Mouse (Mus musculus) erythroblast, adult 5-6 weeks (primary cell): ENCODE data around the gene Elane. TPM values are rescaled to one million over a fixed set of nuclear protein-coding genes. Genes with fewer than 3 reads are reported as not detected.

Experiments
- ATAC-seq: replicated peaks from 2 replicates; pipeline ENCODE4 v1.8.0; 2016; ENCODE audit warnings: moderate number of reproducible peaks, mild to moderate bottlenecking, moderate TSS enrichment, inconsistent platforms; ENCODE audit not compliant: poor library complexity, low FRiP score, severe bottlenecking
- total RNA-seq, 2 experiments: library from RNA; stranded (forward) in 1 of 2; stranded (reverse) in 1 of 2; fragments of 150-400 nt in 1 of 2; fragments of 200-764, 138-1000 nt in 1 of 2; gene quantifications; 2 replicates each; pipeline versions ENCODE4 v1.2.3 to v1.2.4; 2015 to 2017; ENCODE audit warnings: low replicate concordance in 2 of 2

Elane gene
- total RNA-seq (2015; ENCODE audit: low replicate concordance) (996 and 1,031 TPM in 2 replicates), total RNA-seq (2017; ENCODE audit: low replicate concordance) (253 and 405 TPM in 2 replicates)

GRCm38 (mm10) chr10:79886054-79886453 lies at the start of gene Elane:
Gene Elane (plus strand): TSS chr10:79886247.
- no peak for ATAC-seq

DNA sequence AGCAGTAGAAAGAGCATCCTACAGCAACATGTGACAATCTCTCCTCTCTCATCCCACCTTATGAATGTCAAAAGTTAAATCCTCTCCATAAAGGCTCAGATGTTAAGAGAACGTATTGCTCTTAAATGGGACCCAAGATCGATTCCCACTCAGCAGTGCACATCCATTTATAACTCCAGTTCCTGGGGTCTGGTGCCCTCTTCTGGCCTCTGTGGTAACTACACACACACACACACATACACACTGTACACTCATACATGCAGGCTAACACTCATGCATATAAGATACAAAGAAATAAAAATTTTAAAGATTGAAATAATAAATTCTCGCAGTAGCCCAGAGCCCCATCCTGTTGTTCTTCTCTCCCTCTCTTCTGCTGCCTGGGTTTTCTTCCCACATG lies 49.1 kb upstream of the Elane start:
- ATAC-seq: no peak

GRCm38 (mm10) chr10:79838151-79838550 lies 47.9 kb upstream of the Elane start:
- ATAC-seq: no peak

DNA sequence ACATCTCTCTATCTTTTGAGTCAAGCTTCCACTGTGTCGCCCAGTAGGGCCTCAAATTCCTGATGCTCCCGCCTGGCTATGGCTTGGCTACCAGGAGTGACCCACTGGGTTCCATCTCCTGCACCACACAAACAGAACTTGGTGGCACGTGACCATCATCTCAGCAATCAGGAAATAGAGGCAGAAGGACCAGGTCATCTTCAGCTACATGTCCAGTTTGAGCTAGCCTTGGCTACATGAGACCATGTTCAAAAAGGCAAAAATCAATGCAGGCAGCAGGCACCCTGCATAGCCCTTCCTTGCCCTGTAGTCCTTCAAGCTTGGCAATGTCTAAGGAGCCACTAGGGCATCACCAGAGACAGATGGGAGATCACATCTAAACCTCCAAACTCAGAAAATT lies 46.0 kb upstream of the Elane start:
- no peak for ATAC-seq

- peak; percentile 51 for ATAC-seq
These were observed 45.1 kb upstream of the Elane start for GRCm38 (mm10) chr10:79840644-79841551.

DNA sequence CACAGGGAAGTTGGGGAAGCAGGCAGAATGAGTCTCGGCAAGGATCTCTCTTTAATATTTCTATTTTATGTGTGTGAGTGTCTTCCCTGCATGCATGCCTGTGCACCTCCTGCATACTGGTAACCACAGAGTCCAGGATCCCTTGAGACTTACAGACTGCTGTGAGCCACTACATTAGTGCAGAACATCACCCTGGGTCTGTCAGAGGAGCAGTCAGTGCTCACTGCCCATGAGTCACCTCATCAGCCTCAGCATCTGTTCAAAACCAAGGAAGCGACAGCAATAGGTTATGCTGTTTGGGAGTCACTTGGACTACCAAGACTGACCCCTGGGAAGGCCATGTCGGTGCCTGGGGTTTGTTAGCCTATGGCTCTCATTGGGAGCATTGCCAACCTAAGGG lies 43.7 kb upstream of the Elane start:
- ATAC-seq: no peak

DNA sequence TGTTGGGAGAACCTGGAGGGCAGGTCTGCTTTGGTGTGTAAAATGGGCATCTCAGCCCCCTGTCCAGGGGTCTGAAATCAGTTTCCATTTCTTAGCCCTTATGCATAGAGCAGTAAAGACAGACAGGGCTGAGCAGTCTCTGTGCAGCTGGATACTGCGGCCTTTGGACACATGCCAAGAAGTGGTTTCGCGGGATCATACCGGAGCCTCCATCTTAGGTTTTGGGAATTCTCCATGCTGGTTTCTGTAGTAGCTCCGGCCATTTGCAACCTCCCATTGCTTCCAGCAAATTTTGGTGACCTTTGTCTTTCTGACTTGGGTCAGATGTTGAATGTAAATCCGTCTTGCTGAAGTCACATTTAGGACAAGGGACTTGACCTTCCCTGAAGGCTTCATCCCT lies 42.6 kb upstream of the Elane start:
- ATAC-seq: no peak

DNA sequence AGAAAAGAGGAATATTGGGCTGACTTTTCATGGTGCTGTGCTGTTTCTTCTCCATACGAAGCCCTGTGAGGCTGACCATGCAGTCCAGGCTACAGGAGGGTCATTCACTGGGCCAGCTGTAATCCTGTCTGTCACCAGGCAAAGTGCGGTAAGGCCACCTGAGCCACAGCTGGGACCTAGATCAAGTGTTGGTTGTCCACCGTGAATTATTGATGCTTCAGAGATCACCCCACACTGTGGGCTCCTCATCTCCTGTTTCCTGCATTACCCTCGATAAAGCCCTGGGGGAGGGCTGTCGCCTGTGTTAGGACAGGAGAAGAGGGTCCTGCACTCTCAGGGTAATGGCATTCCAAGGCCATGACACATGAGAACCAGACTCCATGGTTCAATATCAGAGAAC lies 39.5 kb upstream of the Elane start:
- no peak for ATAC-seq

- no peak for ATAC-seq
These were observed 36.0 kb upstream of the Elane start for GRCm38 (mm10) chr10:79849941-79850628.

- no peak for ATAC-seq
These were observed 34.4 kb upstream of the Elane start for GRCm38 (mm10) chr10:79851653-79852052.

DNA sequence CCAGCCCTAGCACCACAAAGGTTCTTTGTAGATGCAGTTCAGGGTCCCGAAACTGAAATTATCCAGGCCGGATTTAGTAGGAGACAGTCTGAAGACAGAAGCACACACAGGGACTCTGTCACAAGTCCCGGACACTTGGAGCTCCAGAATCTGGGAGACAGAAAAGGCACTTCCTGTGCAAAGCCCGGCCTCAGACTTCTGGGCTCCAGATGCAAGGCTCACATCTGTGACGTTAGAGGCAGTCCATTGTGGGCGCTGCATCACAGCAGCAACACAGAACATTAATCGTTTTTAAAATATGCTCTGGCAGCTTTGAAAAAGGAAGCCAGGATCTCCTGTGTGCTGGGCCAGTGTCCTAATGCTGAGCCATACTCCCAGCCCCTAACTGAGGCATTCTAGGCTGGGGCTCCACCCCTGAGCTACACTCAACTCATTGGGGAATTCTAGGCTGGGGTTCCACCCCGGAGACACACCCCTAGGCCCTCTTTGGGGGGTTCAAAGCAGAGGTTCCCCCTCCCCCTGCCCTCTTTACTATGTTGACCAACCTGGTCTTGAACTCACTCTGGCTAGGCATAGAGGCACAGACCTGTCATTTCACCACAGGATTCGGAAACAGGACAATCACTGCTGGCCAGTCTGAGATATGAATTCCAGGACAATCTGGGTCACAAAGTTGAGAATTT lies 33.8 kb upstream of the Elane start:
- ATAC-seq: no peak

- no peak for ATAC-seq
These were observed 33.2 kb upstream of the Elane start for GRCm38 (mm10) chr10:79852827-79853226.

DNA sequence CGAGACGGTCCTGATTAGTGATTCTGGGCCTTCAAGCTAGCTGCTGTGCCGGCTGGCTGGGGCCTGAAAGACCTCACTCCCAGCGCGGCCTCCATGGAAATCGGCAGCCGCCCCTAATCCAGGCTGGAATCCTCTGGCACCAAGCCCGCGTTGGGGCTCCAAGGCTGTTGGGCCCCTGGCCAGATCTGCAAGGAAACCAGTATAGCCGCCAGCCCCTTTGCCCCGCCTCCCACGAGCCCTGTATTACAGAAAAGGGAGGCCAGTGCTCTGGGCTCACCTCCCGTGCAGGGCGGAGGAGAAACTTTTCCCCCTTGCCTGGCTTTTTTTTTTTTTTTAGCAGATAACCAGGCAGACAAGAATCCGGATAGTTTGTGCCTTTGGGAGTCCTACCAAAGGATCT lies 32.7 kb upstream of the Elane start:
- 0 out of 2 replicates have a peak, but pooled peaks have one; percentile 14 for ATAC-seq

DNA sequence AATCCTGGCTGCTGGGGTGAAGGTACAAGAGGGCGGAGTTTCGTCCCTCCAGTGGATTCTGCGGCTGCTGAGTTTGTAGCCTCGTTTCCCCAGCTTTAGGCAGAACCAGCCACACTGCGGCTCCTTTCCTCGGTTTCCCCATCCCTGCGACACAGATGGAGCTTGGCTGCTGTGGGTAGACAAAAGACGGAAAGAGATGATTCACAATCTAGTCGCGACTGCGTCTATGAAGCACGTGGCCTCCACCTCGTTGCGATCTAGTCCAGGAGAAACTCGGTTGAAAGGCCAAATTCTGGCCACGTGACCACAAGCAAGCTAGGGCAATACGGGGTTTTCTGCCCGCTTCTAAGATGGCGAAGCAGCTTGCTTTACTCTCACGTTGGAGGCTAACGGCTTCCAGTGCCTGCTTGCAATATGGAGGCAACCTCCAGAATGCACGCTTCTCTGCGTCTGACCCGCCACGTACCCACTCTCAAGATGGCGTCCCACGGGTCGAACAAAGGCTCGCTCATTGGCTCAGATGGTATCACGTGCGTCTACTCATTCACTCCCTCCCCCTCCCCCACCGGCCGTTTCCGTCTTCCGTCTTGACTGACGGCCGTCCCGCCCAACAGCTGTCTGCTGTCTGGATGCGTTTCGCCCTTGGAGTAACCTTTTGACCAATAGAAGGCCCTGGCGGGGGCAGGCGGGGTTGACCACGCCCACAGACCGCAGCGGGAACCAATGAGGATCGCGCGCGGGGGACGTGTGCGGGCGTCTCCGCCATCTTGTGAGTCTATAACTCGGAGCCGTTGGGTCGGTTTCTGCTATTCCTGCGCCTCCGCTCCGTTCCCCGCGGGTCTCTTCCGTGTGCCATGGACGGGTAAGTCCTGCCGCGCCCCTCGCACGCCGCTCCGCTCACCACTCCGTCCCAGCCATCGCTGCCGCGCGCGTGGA lies 31.9 kb upstream of the Elane start, which contains the start of gene Ptbp1:
TSS of gene Ptbp1 (plus strand) at position 568 of the 936 bp plus-strand sequence.
- peak; percentile 88 for ATAC-seq

GRCm38 (mm10) chr10:79854801-79855541 lies 31.1 kb upstream of the Elane start:
- ATAC-seq: peak; percentile 5; the same call in 1 of the 2 replicates

DNA sequence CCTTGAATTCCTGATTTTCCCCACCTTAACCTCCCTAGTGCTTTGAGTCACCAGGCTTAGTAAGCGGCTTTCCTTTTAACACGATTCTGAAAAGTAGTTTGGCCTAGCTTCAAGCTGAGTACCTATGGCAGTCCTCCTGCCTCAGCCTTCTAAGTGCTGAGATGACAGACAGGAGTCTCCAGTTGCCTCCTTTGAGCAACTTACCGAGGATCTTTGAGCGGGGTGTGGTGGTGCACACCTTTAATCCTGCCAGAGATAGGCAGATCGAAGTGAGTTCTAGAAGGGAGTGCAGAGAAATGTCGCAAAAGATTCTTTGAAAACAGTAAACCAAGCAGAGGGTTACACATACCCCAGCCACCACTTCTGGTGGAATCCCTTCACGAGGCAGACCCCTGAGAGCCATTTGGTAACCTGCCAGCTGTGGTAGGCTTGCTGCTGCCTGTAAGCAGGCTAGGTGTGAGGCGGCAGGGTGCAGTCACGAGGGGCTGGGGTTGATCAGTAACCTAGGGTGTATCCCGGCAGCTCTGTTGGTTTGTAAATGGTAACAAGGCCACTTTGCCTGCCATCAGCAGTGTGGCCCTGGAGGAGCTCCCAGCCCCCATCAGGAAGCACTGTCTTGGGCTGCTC lies 30.4 kb upstream of the Elane start:
- 0 out of 2 replicates have a peak, but pooled peaks have one; percentile 15 for ATAC-seq

DNA sequence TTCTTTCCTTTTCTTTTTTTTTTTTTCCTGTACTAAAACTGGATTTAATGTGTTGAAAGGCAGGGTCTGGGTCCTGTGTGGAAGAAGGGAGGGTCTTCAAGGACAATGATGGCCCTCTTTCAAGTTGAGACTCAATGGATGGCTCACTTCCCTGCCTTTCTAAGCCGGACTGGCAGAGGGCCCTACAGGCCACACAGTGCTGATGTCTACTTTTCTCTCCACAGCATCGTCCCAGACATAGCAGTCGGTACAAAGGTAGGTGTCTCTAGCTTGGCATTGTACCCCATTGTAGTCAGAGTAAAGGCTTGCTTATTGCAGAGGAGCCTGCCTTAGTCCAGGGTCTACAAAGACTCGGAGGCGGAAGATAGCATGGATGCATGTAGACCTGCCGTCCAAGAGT lies 29.8 kb upstream of the Elane start:
- no peak for ATAC-seq
